Comparison of ENCODE assay signal across 7 mouse cellular contexts in genomic region chr11:83191134-83191893, GRCm38 (mm10). TPM values are rescaled to one million over a fixed set of nuclear protein-coding genes. Genes with fewer than 3 reads are reported as not detected.
DNase-seq lines count a peak whose midpoint lies in the region; ATAC-seq lines count a peak whose summit lies in the region.

Gene Slfn3, plus strand, starts transcription at chr11:83191330.

- peak within 1 kb of the TSS; percentile 9 for H3K4me3 ChIP-seq in kidney, embryonic 15.5 days (replicated peaks)

- no peak for ATAC-seq in kidney, embryonic 15.5 days (replicated peaks; ENCODE audit: low FRiP score)

- intact Hi-C loops in gastrocnemius, postnatal 14 days (cut with DNase I; ENCODE audit: low total_unique reads) = no loop called here

- DNase-seq in CD4-positive helper T cell, adult 2 months (ENCODE audit: low read depth, low spot score) = peak; percentile 80
- peak; percentile 56 for DNase-seq in MN1 (ENCODE audit: low spot score)
- peak; percentile 10 for DNase-seq in gastrocnemius, postnatal 14 days
- DNase-seq in lung, postnatal 4 days = peak; percentile 46 to 62
- peak; percentile 83 for DNase-seq in thymus, postnatal 14 days
- DNase-seq in embryo, embryonic 9.5 days (ENCODE audit: extremely low spot score) = no peak

- H3K36me3 ChIP-seq in kidney, embryonic 15.5 days = no peaks in the 10 kb centered on the region

- no peaks in the 10 kb centered on the region for H3K9me3 ChIP-seq in kidney, embryonic 15.5 days (replicated peaks)

- peak within 1 kb of the TSS; percentile 37 for H3K4me2 ChIP-seq in kidney, embryonic 15.5 days

- no peak within 1 kb of the TSS for H3K27ac ChIP-seq in kidney, embryonic 15.5 days

- no peak within 1 kb of the TSS for H3K9ac ChIP-seq in kidney, embryonic 15.5 days

- no peaks in the 10 kb centered on the region for H3K27me3 ChIP-seq in kidney, embryonic 15.5 days

- 75% methylated on average over 12 of the region's 12 CpGs for WGBS in kidney, embryonic 15.5 days

- no peaks in the 10 kb centered on the region for H3K4me1 ChIP-seq in kidney, embryonic 15.5 days

RNA-seq across cellular contexts. Expression of gene Slfn3, which starts in this region (rescaled TPM):
- total RNA-seq in gastrocnemius, postnatal 14 days (2021) = under 1 TPM; 0.66 to 0.96 TPM
- polyA plus RNA-seq in kidney, embryonic 15.5 days (2015; fragmentation: Nextera tagmentation; extraction: Ambion mirVana) = 2.1 and 2.5 TPM in 2 replicates

Comparison
In these comparisons a context has a peak if more than half of its experiments do, and no peak if none do; other contexts are left out.
1. Peak in DNase-seq in gastrocnemius, postnatal 14 days; RNA of the gene not detected or under 1 TPM.